Mouse (Mus musculus) erythroblast, embryonic 14.5 days (primary cell): ENCODE data around the gene Smok2a. TPM values are rescaled to one million over a fixed set of nuclear protein-coding genes. Genes with fewer than 3 reads are reported as not detected.
"Not testable (repeated sequence)": the region's sequence is repeated elsewhere in the genome, so short reads cannot be mapped to it uniquely, and the experiment has no call there.

ENCODE experiments used
- H3K27me3 ChIP-seq: 2 replicates; pipeline ENCODE4 v1.6.1; 2012; ENCODE audit warnings: inconsistent platforms; ENCODE audit not compliant: control insufficient read depth
- H3K36me3 ChIP-seq: 2 replicates; pipeline ENCODE4 v1.6.1; 2012; ENCODE audit warnings: mild to moderate bottlenecking, inconsistent platforms; ENCODE audit not compliant: control insufficient read depth
- H3K4me1 ChIP-seq: 2 replicates; pipeline ENCODE4 v1.6.1; 2012; ENCODE audit warnings: inconsistent platforms; ENCODE audit not compliant: control insufficient read depth
- H3K4me3 ChIP-seq: replicated peaks from 2 replicates; pipeline ENCODE3; 2012; ENCODE audit warnings: moderate library complexity, mild to moderate bottlenecking, inconsistent platforms
- H3K9me3 ChIP-seq: 2 replicates; pipeline ENCODE4 v1.6.1; 2012; ENCODE audit warnings: low read length, inconsistent platforms, mixed read lengths; ENCODE audit not compliant: control insufficient read depth
- GATA1 ChIP-seq: IDR thresholded peaks from 2 replicates; pipeline ENCODE4 v1.6.1; 2012; ENCODE audit warnings: low read length, inconsistent platforms, mixed read lengths
- TAL1 ChIP-seq: IDR thresholded peaks from 3 replicates; pipeline ENCODE4 v1.6.1; 2012; ENCODE audit warnings: low read length, inconsistent platforms, mixed read lengths
- polyA plus RNA-seq: library from polyadenylated mRNA; stranded (reverse); fragments of >175 nt; gene quantifications from 2 replicates; pipeline ENCODE4 v1.2.3, GENCODE M21; 2012

The Smok2a gene
- polyA plus RNA-seq, 1 experiment = not detected

- H3K4me1 ChIP-seq, H3K9me3 ChIP-seq, H3K4me3 ChIP-seq, H3K36me3 ChIP-seq, H3K27me3 ChIP-seq: not testable (repeated sequence)
Observed at GRCm38 (mm10) chr17:13199880-13200409, 21.0 kb upstream of the Smok2a start.

DNA sequence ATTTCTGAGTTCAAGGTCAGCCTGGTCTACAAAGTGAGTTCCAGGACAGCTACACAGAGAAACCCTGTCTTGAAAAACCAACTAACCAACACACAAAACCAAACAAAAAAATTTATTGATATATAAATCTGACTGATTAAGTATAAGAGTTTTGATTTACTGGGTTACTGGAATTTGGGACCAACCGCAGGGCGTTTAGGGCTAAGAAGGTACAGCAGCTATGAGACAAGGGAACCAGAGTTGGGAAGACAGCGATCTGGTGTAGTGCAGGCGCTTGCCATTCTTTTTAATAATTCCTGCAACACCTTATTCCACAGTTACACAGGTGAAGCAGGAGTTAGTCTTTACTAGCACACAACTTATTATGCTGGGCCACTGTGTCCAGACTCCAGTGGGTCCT, 19.4 kb upstream of the Smok2a start:
- H3K9me3 ChIP-seq, H3K4me1 ChIP-seq, H3K27me3 ChIP-seq, H3K4me3 ChIP-seq, H3K36me3 ChIP-seq: not testable (repeated sequence)

DNA sequence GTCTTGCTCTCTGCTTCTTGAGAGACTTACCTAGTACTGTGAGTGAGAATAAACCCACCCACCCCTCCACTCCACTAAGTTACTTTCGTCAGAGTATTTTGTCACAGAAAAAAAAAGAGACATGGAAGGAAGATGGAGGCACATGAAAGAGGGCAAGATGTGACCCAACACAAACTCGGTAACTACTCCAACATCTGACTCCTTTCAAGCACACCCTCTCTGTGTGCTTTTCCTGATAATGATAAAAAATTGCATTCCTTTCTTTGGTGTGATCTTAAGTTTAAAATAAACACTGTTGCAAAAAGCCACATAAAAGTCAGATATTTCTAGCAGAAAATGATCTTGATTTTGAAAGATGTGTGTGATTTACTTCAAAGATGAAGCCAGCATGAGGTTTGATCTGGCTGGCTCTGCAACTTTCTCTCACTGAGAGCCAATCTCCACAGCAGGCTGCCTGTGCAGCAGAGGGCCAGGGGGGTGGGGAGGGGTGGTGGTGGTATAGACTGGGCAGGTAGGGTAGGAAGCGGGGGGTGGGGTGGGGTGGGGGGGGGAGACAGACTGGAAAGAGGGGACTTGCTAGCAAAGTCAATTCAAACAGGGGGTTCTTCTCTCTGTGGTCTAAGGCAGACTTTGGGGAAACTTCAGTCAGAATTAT, 18.4 kb upstream of the Smok2a start:
- not testable (repeated sequence) for H3K36me3 ChIP-seq, H3K4me3 ChIP-seq, H3K27me3 ChIP-seq, H3K9me3 ChIP-seq, H3K4me1 ChIP-seq

GRCm38 (mm10) chr17:13205247-13205646, 15.7 kb upstream of the Smok2a start:
- H3K4me3 ChIP-seq, H3K36me3 ChIP-seq, H3K4me1 ChIP-seq, H3K27me3 ChIP-seq, H3K9me3 ChIP-seq: not testable (repeated sequence)

DNA sequence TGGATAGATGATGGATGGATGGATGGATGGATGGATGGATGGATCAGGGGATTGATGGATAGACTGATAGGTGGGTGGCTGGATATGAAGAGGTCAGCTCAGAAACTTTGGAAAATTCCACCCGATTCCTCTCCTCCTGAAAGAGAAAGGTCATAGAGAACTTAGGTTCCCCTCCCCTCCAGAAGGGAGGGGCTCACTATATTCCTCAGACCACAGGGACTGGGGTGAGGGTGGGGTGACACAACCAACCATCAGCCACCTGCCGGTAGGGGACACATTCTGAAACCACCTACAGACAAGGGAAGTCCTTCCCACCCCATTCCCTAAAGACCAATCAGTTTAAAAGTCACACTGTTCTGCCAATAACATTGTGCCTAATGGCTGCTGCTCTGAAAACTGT, 14.5 kb upstream of the Smok2a start:
- Histone ChIP-seq H3K4me3 (no peak overlapping the region), H3K27me3 (no peaks in the 10 kb centered on the region), H3K36me3 (no peaks in the 10 kb centered on the region), H3K9me3 (peaks cover 5% of the 10 kb centered on the region), H3K4me1 (no peaks in the 10 kb centered on the region)
- TF ChIP-seq TAL1 = no peak
- no peak for TF ChIP-seq GATA1

DNA sequence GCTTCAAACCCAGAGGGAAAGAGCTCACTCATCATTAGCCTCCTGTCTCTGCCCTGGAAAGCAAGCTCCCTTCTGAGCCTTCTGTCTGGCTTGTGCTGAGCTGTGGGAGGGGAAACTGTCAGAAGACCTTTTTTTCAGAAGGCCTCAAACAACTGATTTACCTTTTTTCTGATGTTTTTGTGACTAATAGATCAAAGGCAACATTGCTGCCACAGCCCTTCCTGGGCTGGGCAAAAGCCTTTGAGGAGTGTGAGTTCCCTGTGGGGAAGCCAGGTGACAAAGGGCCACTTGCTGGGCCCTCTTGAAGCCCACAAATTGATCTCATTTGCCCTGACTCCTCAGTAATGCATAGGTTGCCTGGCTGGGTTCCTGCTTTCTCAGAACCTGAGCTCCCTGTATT, 12.5 kb upstream of the Smok2a start:
- not testable (repeated sequence) for H3K4me3 ChIP-seq, H3K27me3 ChIP-seq, H3K36me3 ChIP-seq, H3K4me1 ChIP-seq
- H3K9me3 ChIP-seq = peaks cover 11% of the 10 kb centered on the region

DNA sequence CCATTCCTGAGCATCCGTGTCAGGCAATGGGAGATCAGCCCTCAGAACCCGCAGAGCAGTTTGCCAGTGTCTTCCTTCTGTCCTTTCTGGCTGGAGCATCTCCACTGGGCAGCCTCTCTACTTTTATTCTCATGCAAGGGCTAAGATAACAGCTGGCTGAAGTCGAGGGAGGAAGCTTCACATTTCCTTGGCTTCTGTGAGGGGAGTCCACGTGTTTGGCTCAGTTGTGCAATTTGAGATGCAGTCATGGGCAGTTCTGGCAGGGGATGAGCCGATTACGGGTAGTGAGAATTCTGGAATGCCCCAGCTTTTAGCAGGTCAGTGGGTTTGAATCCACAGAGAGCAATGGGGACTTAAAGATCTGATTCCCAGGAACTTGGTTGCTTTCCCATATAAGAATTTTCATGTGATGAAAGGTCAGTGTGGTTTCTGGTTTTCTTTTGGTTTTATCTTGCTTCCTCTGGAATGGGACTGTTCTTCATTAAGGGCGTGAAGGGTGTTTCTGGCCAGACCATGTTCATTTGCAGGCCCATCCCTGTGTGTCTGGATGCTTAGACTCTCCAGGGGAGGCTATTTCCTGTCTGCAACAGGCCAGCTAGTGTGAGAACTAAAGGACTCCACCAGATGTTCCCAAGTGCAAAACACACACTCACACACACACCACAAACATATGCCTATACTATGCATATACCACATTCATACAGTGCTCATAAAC, 8.7 kb upstream of the Smok2a start:
- Histone ChIP-seq H3K27me3 (no peaks in the 10 kb centered on the region), H3K4me1 (no peaks in the 10 kb centered on the region), H3K4me3 (no peak overlapping the region), H3K36me3 (no peaks in the 10 kb centered on the region), H3K9me3 (peaks cover 7% of the 10 kb centered on the region)
- TF ChIP-seq TAL1 (no peak), GATA1 (no peak)

DNA sequence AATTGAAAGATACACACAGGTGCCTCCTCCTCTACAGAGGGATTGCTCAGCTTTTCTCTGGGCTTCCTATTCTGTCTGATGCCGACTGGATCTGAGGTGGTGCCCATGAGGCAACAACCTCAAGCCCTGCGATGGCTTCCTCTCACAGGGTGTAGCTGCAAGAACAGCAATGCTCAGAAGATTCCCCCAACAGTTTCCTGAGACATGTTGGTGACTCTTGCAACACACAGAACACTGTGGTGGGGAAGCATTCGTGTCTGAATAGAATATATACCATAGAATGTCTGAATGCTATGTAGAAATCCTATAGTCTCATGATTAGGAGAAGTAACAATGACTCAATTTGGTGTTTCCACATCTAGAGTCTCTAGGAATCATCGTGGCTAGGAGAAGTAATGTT, 6.8 kb upstream of the Smok2a start:
- Histone ChIP-seq H3K9me3 (peaks cover 7% of the 10 kb centered on the region), H3K4me3 (no peak overlapping the region), H3K4me1 (no peaks in the 10 kb centered on the region), H3K36me3 (no peaks in the 10 kb centered on the region), H3K27me3 (no peaks in the 10 kb centered on the region)
- TF ChIP-seq TAL1 (no peak), GATA1 (no peak)

- H3K4me1 ChIP-seq = no peaks in the 10 kb centered on the region
- TF ChIP-seq TAL1 (no peak), GATA1 (no peak)
- H3K36me3 ChIP-seq = no peaks in the 10 kb centered on the region
- H3K27me3 ChIP-seq = no peaks in the 10 kb centered on the region
- H3K4me3 ChIP-seq = no peak overlapping the region
- H3K9me3 ChIP-seq = peaks cover 7% of the 10 kb centered on the region
Observed at GRCm38 (mm10) chr17:13215595-13215994, 5.4 kb upstream of the Smok2a start.

DNA sequence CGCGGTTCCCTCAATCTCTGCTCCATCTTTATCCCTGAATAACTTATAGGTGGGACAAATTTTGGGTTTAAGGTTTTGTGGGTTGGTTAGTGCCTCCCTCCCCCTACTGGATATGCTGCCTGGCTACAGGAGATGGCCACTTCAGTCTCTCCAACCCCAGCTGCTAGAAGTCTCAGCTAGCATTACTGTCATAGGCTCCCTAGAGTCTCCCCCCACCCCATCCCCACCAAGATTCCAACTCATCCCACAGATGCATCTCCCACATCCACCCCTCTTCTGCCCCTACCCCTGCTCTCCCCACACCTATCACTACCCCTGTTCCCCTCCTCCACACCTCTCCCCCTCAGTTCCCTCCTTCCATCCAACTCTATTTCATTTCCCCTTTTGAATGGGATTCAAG, 933 bp downstream of the Smok2a start:
- H3K4me3 ChIP-seq, H3K9me3 ChIP-seq, H3K36me3 ChIP-seq, H3K27me3 ChIP-seq, H3K4me1 ChIP-seq: not testable (repeated sequence)

DNA sequence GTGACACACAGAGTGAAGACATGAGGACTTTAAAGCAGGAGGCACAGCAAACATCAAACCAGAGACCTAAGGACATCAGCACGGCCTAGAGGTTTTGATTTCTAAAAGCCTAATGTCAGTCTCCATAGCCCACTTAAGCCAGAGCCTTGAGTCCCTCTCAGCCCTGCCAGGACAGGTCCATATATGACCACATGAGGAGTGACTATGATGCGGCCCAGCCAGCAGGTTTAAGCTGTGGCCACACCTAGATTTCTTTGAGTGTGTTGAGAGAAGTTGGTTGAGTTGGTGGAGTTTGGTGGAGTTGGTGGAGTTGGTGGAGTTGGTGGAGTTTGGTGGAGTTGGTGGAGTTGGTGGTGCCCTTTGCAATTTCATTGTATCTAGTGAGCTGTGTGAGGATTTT, 9.0 kb downstream of the Smok2a start, which contains the start of gene Smok2b:
Gene Smok2b, plus strand, starts transcription at position 301 of the 400 bp plus-strand sequence.
- not testable (repeated sequence) for H3K4me1 ChIP-seq, H3K4me3 ChIP-seq, H3K27me3 ChIP-seq, H3K36me3 ChIP-seq, H3K9me3 ChIP-seq

- not testable (repeated sequence) for H3K4me3 ChIP-seq, H3K4me1 ChIP-seq, H3K27me3 ChIP-seq, H3K36me3 ChIP-seq
- peaks cover 15% of the 10 kb centered on the region for H3K9me3 ChIP-seq
Observed at GRCm38 (mm10) chr17:13239461-13239860, 18.5 kb downstream of the Smok2a start.

DNA sequence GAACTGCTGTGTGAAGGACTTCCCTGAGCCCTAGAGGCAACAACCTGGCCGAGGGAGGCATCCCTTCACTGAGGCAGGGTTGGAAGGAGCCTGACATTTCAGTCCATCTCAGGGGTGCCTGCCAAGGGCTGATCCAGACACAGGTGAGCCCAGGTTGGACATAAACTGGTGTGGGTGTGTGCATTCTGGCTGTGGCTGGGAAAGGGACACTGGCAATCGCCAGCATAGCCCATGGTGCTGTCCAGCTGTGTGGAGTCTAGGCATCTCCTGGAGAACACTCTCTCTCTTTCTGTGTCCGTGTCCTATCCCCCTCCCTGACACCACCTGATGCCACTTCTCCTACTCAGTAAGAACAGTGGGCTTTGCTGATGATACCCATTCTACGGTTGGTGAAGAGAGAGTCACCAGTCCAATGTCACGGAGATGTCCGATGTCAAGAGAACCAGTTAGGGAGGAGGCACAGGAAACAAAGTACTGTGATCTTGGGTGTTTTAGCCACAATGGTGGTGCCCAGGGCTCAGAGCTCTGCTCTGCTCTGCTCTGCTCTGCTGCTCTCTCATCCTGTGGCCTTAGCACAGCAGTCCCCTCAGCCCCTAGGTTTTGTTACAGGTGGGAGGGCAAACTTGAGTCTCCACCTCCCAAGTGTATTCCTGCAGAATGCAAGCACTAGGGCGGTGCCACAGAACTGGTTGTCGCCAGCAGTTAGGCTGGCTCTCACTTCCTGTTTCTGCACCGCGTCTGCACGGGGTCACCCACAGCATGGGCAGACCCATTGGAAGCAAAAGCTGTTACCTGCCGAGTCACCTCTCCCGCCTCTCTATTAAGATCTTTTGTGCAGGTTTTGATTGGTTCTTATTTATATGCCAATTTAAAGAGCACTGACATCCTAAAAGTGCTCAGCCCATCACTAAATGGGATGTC, 20.1 kb downstream of the Smok2a start:
- H3K27me3 ChIP-seq, H3K4me3 ChIP-seq, H3K36me3 ChIP-seq, H3K4me1 ChIP-seq: not testable (repeated sequence)
- H3K9me3 ChIP-seq = peaks cover 11% of the 10 kb centered on the region
